Comparison of ENCODE assay signal across 23 mouse cellular contexts in genomic region chr2:171864376-171864965, GRCm38 (mm10).
DNase-seq lines count a peak whose midpoint lies in the region; ATAC-seq and TF ChIP-seq lines count a peak whose summit lies in the region.
"Had no signal": no experiment of that assay in that cellular context is flagged by ENCODE, and none has a peak within 500 bp of the region (broad histone marks: within the 10 kb centered on the region; RNA-seq: fewer than 3 reads in every experiment).

No protein-coding gene starts in this region.

- H3K9me3 ChIP-seq in limb, embryonic 14.5 days (ENCODE audit: control insufficient read depth, low read length): no peaks in the 10 kb centered on the region
- no peaks in the 10 kb centered on the region for H3K9me3 ChIP-seq in limb, embryonic 10.5 days (replicated peaks)
- H3K9me3 ChIP-seq: kidney, embryonic 15.5 days; limb, embryonic 13.5 days; neural tube, embryonic 15.5 days had no signal

- no peaks in the 10 kb centered on the region for H3K27me3 ChIP-seq in limb, embryonic 14.5 days (ENCODE audit: control insufficient read depth, insufficient read depth, low read length)
- H3K27me3 ChIP-seq in limb, embryonic 10.5 days (ENCODE audit: low read depth, poor library complexity, severe bottlenecking): no peaks in the 10 kb centered on the region
- H3K27me3 ChIP-seq: kidney, embryonic 15.5 days; limb, embryonic 13.5 days; megakaryocyte, embryonic 14.5 days; neural tube, embryonic 15.5 days had no signal

- no peak overlapping the region for H3K27ac ChIP-seq in limb, embryonic 14.5 days (replicated peaks; ENCODE audit: low read depth, low read length)
- H3K27ac ChIP-seq in limb, embryonic 10.5 days: no peak overlapping the region
- H3K27ac ChIP-seq: kidney, embryonic 15.5 days; limb, embryonic 13.5 days; liver, embryonic 14.5 days; neural tube, embryonic 15.5 days had no signal

- H3K4me2 ChIP-seq in limb, embryonic 14.5 days (replicated peaks; ENCODE audit: low read depth, low read length, severe bottlenecking): no peak overlapping the region
- H3K4me2 ChIP-seq: kidney, embryonic 15.5 days; limb, embryonic 13.5 days; neural tube, embryonic 15.5 days had no signal

- no peak overlapping the region for H3K4me3 ChIP-seq in limb, embryonic 14.5 days (replicated peaks; ENCODE audit: low read length)
- no peak overlapping the region for H3K4me3 ChIP-seq in limb, embryonic 10.5 days
- H3K4me3 ChIP-seq: kidney, embryonic 15.5 days; limb, embryonic 13.5 days; megakaryocyte, embryonic 14.5 days; neural tube, embryonic 15.5 days had no signal

- TF ChIP-seq CTCF in brain, embryonic 14.5 days (IDR thresholded peaks at IDR 0.05; ENCODE audit: borderline replicate concordance, extremely low read depth, insufficient read depth, insufficient read length): no peak

- no peak overlapping the region for H3K9ac ChIP-seq in limb, embryonic 14.5 days (ENCODE audit: low read depth, low read length, severe bottlenecking)
- H3K9ac ChIP-seq: kidney, embryonic 15.5 days; limb, embryonic 13.5 days; liver, embryonic 14.5 days; neural tube, embryonic 15.5 days had no signal

- WGBS in limb, embryonic 14.5 days: 89% methylated on average over 8 of the region's 8 CpGs
- WGBS in limb, embryonic 10.5 days: 90% methylated on average over 8 of the region's 8 CpGs

- ATAC-seq in limb, embryonic 14.5 days (ENCODE audit: low FRiP score, low read depth): no peak
- peak; percentile 42 for ATAC-seq in megakaryocyte progenitor cell, adult 5-6 weeks (replicated peaks; ENCODE audit: poor library complexity)
- ATAC-seq: hindbrain, embryonic 16.5 days; intestine, embryonic 16.5 days; midbrain, embryonic 16.5 days had no signal

- no peak for TF ChIP-seq POLR2A in limb, embryonic 14.5 days (IDR thresholded peaks at IDR 0.05; ENCODE audit: borderline replicate concordance, extremely low read depth, insufficient read depth, insufficient read length)
- TF ChIP-seq POLR2A in brain, embryonic 14.5 days (IDR thresholded peaks at IDR 0.05; ENCODE audit: borderline replicate concordance, extremely low read depth, insufficient read depth, insufficient read length, poor library complexity, severe bottlenecking): no peak

- no peaks in the 10 kb centered on the region for H3K36me3 ChIP-seq in limb, embryonic 14.5 days (ENCODE audit: control insufficient read depth, insufficient read depth, low read length)
- no peaks in the 10 kb centered on the region for H3K36me3 ChIP-seq in limb, embryonic 10.5 days
- H3K36me3 ChIP-seq: kidney, embryonic 15.5 days; limb, embryonic 13.5 days; neural tube, embryonic 15.5 days had no signal

- peak; percentile 21 for DNase-seq in limb, embryonic 14.5 days (ENCODE audit: low spot score)
- no peak for DNase-seq in limb, embryonic 10.5 days (ENCODE audit: low spot score)
- peak; percentile 50 for DNase-seq in Muller cell, postnatal 12 days (ENCODE audit: inconsistent ontology term)
- DNase-seq in brain, embryonic 14.5 days (ENCODE audit: low read depth): peak; percentile 78
- no peak for DNase-seq in embryo, embryonic 11 days
- DNase-seq in adrenal gland, adult 8-10 months: no peak
- DNase-seq: adrenal gland, adult 2 months; cerebellum, adult 11-12 months; cerebellum, postnatal 14 days; gastrocnemius, postnatal 10 days; heart, adult 18-20 months; heart, postnatal 4 days; spleen, adult 18-20 months; thymus, postnatal 4 days had no signal

- no peaks in the 10 kb centered on the region for H3K4me1 ChIP-seq in limb, embryonic 14.5 days (ENCODE audit: control insufficient read depth, insufficient read depth, low read length)
- H3K4me1 ChIP-seq in limb, embryonic 10.5 days: no peaks in the 10 kb centered on the region
- H3K4me1 ChIP-seq: kidney, embryonic 15.5 days; limb, embryonic 13.5 days; megakaryocyte, embryonic 14.5 days; neural tube, embryonic 15.5 days had no signal

Comparison
In these comparisons a context has a peak if more than half of its experiments do, and no peak if none do; other contexts are left out.
1. DNase-seq: peak in limb, embryonic 14.5 days (single experiment), Muller cell, postnatal 12 days (single experiment) and brain, embryonic 14.5 days (single experiment); none in limb, embryonic 10.5 days (single experiment), embryo, embryonic 11 days (single experiment) and adrenal gland, adult 8-10 months (single experiment).